Mouse (Mus musculus): ENCODE data around the gene Amacr.
"Not testable (repeated sequence)": the region's sequence is repeated elsewhere in the genome, so short reads cannot be mapped to it uniquely, and the experiment has no call there.

Gene Amacr

DNA sequence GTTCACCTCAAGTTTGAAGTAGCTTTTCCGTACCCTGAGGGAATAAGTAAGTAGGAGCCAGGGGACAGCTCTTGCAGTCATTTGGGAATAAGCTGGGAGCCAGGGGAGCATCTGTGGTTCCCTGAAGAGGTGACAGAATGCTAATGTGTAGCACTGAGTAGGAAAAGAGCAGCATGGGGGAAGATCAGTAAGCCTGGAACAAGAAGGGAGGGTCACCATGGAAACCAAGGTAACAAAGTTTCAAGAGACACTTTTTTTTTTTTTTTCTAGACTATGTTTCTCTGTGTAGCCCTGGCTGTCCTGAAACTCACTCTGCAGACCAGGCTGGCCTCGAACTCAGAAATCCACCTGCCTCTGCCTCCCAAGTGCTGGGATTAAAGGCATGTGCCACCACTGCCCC lies 4.9 kb downstream of the Amacr start:
- not testable (repeated sequence) for DNase-seq (ENCODE audit: extremely low read depth, insufficient read length, low spot score)

GRCm38 (mm10) chr15:10990411-10990810 lies 8.9 kb downstream of the Amacr start:
- DNase-seq (ENCODE audit: extremely low read depth, insufficient read length, low spot score), result no peak

DNA sequence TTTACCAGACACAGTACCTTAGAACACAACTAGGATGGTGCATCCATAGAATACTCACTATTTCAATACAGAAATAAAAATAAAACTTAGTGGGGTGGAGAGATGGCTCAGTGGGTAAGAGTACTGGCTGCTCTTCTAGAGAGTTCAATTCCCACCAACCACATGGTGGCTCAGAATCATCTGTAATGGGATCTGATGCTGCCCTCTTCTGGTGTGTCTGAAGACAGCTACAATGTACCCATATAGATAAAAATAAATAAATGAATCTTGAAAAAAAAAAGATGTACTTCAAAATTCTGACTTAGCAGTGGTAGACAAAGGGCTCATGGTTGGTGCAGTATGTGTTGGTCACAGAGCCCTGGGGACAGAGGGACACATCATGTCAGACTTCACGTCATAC lies 10.0 kb downstream of the Amacr start:
- DNase-seq (ENCODE audit: extremely low read depth, insufficient read length, low spot score), result no peak

GRCm38 (mm10) chr15:10999832-11000231 lies 18.3 kb downstream of the Amacr start:
- no peak for DNase-seq (ENCODE audit: extremely low read depth, insufficient read length, low spot score)

- no peak for DNase-seq (ENCODE audit: extremely low read depth, insufficient read length, low spot score)
Measured at GRCm38 (mm10) chr15:11000421-11000820, 18.9 kb downstream of the Amacr start, which contains the start of gene Slc45a2. Slc45a2 (plus strand) TSS chr15:11000721.

DNA sequence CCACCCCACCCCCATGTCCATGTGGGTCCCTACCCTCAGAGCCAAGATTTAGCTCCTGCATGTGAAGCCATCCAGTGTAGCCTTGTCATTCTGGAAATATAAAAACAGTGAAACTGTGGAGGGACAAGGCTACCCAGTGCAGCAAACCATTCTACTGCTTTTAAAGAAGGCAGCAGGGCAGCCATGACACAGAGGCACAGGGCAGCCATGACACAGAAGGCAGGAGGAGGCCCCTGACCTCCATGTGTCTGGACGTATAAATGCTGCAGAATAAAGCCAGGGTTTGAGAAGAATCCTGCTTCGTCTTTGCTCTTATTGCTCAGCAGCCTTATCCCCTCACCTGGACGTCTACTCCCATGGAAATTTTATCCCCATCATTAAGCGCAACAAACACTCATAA lies 22.2 kb downstream of the Amacr start:
- DNase-seq (ENCODE audit: extremely low read depth, insufficient read length, low spot score), result no peak

DNA sequence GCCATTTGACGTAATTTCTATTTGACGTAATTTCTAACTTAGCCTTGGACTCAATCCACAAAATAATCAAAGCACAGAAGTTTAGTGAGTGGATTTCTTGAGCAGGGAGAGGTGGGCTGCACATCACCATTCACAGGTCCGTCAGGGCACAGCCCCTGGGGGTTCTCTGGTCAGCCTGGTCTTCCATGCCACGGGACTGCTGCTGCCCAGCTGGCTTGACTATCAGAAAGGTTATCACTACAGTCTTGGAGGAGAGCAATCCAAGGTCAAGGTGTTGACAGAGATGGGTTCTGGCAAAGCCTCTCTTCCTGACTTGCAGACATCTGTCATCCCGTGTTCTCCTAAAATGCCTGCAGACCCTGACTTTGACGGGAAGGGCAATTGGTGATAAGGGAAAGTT lies 23.1 kb downstream of the Amacr start:
- no peak for DNase-seq (ENCODE audit: extremely low read depth, insufficient read length, low spot score)

- no peak for DNase-seq (ENCODE audit: extremely low read depth, insufficient read length, low spot score)
Measured at GRCm38 (mm10) chr15:11008756-11009155, 27.2 kb downstream of the Amacr start.

- DNase-seq (ENCODE audit: extremely low read depth, insufficient read length, low spot score), result no peak
Measured at GRCm38 (mm10) chr15:11010976-11011548, 29.5 kb downstream of the Amacr start.

- DNase-seq (ENCODE audit: extremely low read depth, insufficient read length, low spot score), result no peak
Measured at GRCm38 (mm10) chr15:11014931-11015330, 33.4 kb downstream of the Amacr start.

DNA sequence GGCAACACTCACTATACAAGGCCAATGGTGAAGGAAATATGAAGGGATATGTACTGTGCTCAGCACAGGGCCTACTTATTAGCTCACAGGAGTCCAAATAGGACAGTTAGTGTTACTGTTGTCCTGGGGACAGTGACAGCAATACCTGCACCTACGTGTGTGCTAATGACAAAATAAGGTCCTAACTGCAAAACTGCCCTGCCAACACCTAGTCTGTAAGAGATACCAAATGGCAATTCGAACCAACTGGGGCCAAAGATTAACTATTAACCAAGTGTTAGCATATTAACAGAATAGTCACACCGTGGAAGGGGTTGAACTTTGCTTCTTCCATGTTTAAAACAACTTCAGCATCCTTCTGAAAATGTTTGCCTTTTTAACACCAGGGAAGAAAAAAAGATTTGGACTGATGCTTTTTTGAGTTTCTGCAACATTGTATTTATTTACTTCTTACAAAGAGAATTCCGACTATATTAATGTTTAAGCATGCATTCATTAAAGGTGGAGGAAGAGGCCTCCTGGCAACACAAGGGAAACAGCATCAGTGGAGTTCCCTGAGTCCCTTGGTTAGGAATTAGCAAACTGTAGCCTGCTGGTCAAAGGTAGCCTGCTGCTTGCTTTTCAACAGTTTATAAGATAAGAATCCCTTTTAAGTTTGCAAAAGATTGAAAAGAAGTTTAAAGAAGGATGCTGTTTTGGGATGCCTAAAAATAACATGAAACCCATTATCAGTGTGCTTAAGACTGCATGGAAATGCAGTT lies 45.4 kb downstream of the Amacr start:
- no peak for DNase-seq (ENCODE audit: extremely low read depth, insufficient read length, low spot score)

GRCm38 (mm10) chr15:11030188-11030587 lies 48.6 kb downstream of the Amacr start:
- no peak for DNase-seq (ENCODE audit: extremely low read depth, insufficient read length, low spot score)

GRCm38 (mm10) chr15:11035947-11036474 lies 54.5 kb downstream of the Amacr start:
- no peak for DNase-seq (ENCODE audit: extremely low read depth, insufficient read length, low spot score)

GRCm38 (mm10) chr15:11036535-11037375 lies 55.2 kb downstream of the Amacr start:
- DNase-seq (ENCODE audit: extremely low read depth, insufficient read length, low spot score), result no peak

GRCm38 (mm10) chr15:11037376-11037695 lies 55.8 kb downstream of the Amacr start:
- DNase-seq (ENCODE audit: extremely low read depth, insufficient read length, low spot score), result no peak

DNA sequence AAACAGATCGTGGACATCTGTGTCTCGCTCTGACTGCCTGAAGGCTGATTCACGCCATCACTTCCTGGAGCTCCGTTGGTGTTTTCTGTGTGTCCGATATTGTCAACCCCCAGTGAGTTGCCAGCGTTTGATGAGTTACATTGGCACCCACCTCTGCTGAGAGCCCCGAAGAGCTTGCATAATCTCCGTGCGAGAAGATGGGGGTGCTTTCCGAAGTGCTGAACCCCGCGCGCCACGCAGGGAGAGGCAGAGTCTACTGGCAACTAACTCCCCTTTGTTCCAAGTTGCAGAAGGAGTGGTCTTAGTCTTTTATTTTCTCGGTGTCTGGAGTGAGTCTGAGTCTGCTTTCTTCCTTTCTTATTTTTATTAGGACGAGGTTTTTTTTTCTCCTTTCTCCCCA lies 56.2 kb downstream of the Amacr start, which contains the start of gene Rxfp3:
Gene Rxfp3 (minus strand): TSS at position 281 of the 400 bp plus-strand sequence.
- DNase-seq (ENCODE audit: extremely low read depth, insufficient read length, low spot score), result no peak

DNA sequence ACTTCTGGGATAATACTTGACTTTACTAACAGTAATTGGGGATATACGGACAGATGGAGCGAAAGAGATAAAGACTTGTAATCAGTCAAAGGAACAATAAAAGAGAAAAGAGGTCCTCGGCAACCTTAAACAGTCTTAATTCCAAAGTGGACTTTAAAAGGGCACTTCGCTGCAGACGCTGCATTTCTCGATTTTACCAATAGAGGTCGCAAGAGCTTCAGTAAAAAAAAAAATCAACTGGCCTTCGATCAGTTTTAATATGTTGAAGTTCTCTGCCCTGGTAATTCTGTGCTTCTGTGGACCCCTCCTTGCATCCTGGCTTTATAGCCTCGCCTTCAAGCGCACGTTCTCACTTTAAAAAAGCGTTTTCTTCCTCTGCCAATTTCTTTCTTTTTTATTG lies 56.9 kb downstream of the Amacr start:
- no peak for DNase-seq (ENCODE audit: extremely low read depth, insufficient read length, low spot score)

DNA sequence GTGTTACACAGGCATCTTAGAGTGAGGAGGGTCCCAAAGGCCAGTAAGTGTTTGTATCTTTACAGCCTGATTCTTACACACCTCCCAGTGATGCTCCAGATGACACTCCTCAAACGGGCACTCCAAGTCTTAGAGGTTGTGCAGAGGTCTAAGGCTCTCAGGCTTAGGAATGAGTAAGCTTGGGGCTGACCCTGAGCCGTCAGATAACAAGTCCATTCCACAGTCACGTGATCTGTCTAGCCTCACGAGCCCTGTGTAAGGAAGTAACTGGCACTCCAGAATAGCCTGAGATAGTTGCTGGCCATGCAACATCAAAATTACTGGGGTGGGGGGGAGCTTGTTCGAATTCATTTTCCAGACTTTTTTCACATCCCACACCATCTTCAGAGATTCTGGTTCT lies 58.5 kb downstream of the Amacr start:
- no peak for DNase-seq (ENCODE audit: extremely low read depth, insufficient read length, low spot score)

GRCm38 (mm10) chr15:11041229-11041628 lies 59.7 kb downstream of the Amacr start:
- DNase-seq (ENCODE audit: extremely low read depth, insufficient read length, low spot score), result no peak

DNA sequence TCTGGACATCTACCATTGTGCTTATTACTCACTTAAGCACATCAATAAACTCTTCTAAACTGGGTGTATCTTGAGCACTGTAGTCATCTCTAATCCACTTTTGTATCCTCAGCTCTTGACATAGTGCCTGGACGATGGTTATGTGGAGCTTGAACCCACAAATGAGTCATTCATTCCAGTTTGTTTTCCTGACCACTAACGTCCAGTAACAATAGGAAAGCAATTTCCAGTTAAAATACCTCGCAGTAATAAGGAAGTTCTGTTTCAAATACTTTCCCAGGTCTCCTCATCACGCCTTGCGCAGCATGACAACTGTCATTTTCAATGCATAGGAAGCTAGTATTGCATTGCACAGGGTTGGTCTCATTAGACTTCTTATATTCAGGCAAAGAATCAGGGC lies 61.3 kb downstream of the Amacr start:
- no peak for DNase-seq (ENCODE audit: extremely low read depth, insufficient read length, low spot score)

All from 3134 (cell line).